Mouse (Mus musculus): ENCODE results near the gene Ctc1. TPM values are rescaled to one million over a fixed set of nuclear protein-coding genes. Genes with fewer than 3 reads are reported as not detected.
"Not testable (repeated sequence)": the region's sequence is repeated elsewhere in the genome, so short reads cannot be mapped to it uniquely, and the experiment has no call there.

Gene Ctc1
- polyA plus RNA-seq, 1 experiment from 2014 or later = 67.0 TPM

DNA sequence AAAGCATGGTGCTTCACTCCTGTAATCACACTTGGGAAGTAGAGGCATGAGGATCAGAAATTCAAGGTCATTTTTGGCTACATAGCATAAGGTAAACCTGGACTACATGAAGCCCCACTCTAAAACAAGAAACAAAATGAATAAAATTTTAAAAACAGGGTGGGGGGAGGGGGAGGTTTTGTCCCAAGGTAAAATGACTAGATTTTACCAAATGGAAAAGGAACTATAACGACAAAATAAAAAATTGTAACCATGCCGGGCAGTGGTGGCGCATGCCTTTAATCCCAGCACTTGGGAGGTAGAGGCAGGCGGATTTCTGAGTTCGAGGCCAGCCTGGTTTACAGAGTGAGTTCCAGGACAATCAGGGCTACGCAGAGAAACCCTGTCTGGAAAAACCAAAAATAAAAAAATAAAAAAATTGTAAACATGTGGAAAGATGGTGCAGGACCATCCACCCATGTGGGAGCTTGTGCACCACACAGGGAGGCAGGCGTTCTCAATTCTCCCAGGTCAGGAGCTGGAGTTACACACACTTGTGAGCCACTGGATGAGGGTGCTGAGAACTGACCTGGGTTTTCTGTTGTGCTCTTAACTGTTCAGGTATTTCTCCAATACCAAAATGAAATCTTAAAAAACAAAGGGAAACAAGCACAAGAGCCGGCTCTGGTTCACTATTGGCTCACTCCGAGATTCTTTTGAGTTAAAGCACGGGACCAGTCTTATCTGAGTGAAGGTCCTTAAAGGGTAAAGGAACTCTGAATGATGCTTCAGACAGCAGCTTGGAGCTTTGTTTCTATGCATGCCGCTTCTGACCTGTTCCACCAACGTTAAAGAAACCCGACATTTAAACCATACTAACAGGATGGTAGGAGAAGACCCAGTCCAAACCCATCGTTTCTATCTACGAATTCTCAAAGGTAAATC, 5.0 kb upstream of the Ctc1 start:
- no peaks in the 10 kb centered on the region for H3K27me3 ChIP-seq (replicated peaks)
- H3K9ac ChIP-seq = no peak overlapping the region
- no peak overlapping the region for H3K4me3 ChIP-seq
- H3K27ac ChIP-seq = no peak overlapping the region
- H3K9me3 ChIP-seq = no peaks in the 10 kb centered on the region
- ATAC-seq (replicated peaks) = no peak
- H3K4me1 ChIP-seq = peaks cover 21% of the 10 kb centered on the region
- 91% methylated on average over 15 of the region's 15 CpGs for WGBS
- H3K36me3 ChIP-seq (replicated peaks) = no peaks in the 10 kb centered on the region
- no peak overlapping the region for H3K4me2 ChIP-seq

DNA sequence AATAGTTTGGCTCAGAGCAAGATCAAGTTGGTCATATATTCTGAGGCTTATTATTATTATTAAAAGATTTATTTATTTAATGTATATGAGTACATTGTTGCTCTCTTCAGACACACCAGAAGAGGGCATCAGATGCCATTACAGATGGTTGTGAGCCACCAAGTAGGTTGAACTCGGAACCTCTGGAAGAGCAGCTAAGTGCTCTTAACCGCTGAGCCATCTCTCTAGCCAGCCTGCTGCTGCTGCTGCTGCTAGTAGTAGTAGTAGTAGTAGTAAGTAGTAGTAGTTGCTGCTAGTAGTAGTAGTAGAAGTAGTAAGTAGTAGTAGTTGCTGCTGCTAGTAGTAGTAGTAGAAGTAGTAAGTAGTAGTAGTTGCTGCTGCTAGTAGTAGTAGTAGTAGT, 4.3 kb upstream of the Ctc1 start:
- H3K9me3 ChIP-seq; H3K9ac ChIP-seq; H3K36me3 ChIP-seq (replicated peaks); H3K27me3 ChIP-seq (replicated peaks); ATAC-seq (replicated peaks): not testable (repeated sequence)
- Histone ChIP-seq H3K4me1 (peaks cover 21% of the 10 kb centered on the region), H3K27ac (peak overlapping the region; percentile 86), H3K4me2 (peak overlapping the region; percentile 90), H3K4me3 (peak overlapping the region; percentile 54)
- whole genome bisulfite sequencing = 83% methylated on average over 2 of the region's 2 CpGs

DNA sequence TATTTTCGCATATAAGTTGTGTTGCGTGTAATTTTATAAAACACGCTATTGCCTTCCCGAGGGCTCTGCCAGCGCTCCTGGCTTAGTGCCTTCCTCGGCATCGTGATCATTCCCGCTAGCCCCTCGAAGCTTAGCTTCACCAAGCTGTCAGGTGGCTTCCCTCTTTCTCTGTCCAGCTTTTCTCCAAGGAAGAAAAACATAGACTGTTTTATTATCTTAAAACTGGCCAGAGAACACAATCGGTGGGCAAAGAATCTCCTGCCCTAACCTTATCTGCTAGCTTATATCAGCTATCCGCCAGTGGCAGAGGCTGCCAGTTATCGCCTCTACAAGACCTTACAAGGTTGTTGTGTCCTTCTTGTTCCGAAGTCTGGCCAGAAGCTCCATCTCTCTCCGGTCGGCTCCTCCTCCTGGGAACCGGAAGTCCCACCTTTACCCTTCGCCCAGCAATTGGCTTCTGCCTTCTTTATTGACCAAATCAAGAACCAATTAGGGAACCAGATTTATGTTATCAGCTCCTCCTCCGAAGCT, 3.6 kb upstream of the Ctc1 start:
- Histone ChIP-seq H3K27me3 (replicated peaks) (no peaks in the 10 kb centered on the region), H3K36me3 (replicated peaks) (no peaks in the 10 kb centered on the region), H3K4me2 (peak overlapping the region; percentile 90), H3K4me3 (peak overlapping the region; percentile 54), H3K9me3 (no peaks in the 10 kb centered on the region), H3K9ac (peak overlapping the region; percentile 38), H3K27ac (peak overlapping the region; percentile 86), H3K4me1 (peaks cover 26% of the 10 kb centered on the region)
- 2% methylated on average over 18 of the region's 18 CpGs for WGBS
- ATAC-seq (replicated peaks) = peak; percentile 73

- H3K36me3 ChIP-seq (replicated peaks) = peaks cover under 1% of the 10 kb centered on the region; the same call in 1 of the 2 replicates
- H3K9ac ChIP-seq = peak overlapping the region; percentile 86
- peak overlapping the region; percentile 93 for H3K27ac ChIP-seq
- 70% methylated on average over 3 of the region's 3 CpGs for WGBS
- H3K4me1 ChIP-seq = peaks cover 22% of the 10 kb centered on the region
- peak overlapping the region; percentile 67 for H3K4me2 ChIP-seq
- peak overlapping the region; percentile 68 for H3K4me3 ChIP-seq
- no peaks in the 10 kb centered on the region for H3K27me3 ChIP-seq (replicated peaks)
- no peaks in the 10 kb centered on the region for H3K9me3 ChIP-seq
- ATAC-seq (replicated peaks) = no peak
Measured at GRCm38 (mm10) chr11:69016755-69017154, 1.0 kb downstream of the Ctc1 start.

GRCm38 (mm10) chr11:69020691-69021090, 5.0 kb downstream of the Ctc1 start:
- H3K4me3 ChIP-seq = no peak overlapping the region

GRCm38 (mm10) chr11:69026562-69026961, 10.9 kb downstream of the Ctc1 start:
- no peaks in the 10 kb centered on the region for H3K4me1 ChIP-seq
- 96% methylated on average over 3 of the region's 3 CpGs for WGBS
- no peak overlapping the region for H3K4me2 ChIP-seq
- no peaks in the 10 kb centered on the region for H3K9me3 ChIP-seq
- ATAC-seq (replicated peaks) = no peak
- peaks cover 73% of the 10 kb centered on the region for H3K36me3 ChIP-seq (replicated peaks)
- H3K27me3 ChIP-seq (replicated peaks) = no peaks in the 10 kb centered on the region
- no peak overlapping the region for H3K27ac ChIP-seq
- H3K9ac ChIP-seq = no peak overlapping the region
- H3K4me3 ChIP-seq = no peak overlapping the region

More at GRCm38 (mm10) chr11:69020691-69021090, 5.0 kb downstream of the Ctc1 start:
- no peak overlapping the region for H3K9ac ChIP-seq
- no peaks in the 10 kb centered on the region for H3K27me3 ChIP-seq (replicated peaks)
- peaks cover 13% of the 10 kb centered on the region for H3K4me1 ChIP-seq
- no peak overlapping the region for H3K27ac ChIP-seq
- H3K9me3 ChIP-seq = no peaks in the 10 kb centered on the region
- no peak overlapping the region for H3K4me2 ChIP-seq
- ATAC-seq (replicated peaks) = no peak
- peaks cover 34% of the 10 kb centered on the region for H3K36me3 ChIP-seq (replicated peaks)

DNA sequence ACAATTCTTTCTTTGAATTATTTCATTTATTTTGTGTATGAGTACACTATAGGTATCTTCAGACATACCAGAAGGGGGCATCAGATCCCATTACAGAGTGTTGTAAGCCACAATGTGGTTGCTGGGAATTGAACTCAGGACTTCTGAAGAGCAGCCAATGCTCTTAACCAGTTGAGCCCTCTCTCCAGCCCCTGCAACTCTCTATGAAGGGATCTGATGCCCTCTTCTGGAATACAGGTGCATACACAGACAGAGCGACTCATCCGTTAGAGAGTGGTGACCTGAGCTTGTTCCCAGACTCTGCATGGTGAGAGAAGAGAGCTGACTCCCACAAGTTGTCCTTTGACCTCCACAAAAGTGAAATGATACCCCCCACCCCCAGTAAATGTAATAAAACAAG, 13.1 kb downstream of the Ctc1 start:
- no peak overlapping the region for H3K4me3 ChIP-seq
- no peaks in the 10 kb centered on the region for H3K4me1 ChIP-seq
- no peaks in the 10 kb centered on the region for H3K9me3 ChIP-seq
- 58% methylated on average over 2 of the region's 2 CpGs for WGBS
- no peak overlapping the region for H3K27ac ChIP-seq
- ATAC-seq (replicated peaks) = no peak
- H3K9ac ChIP-seq = no peak overlapping the region
- H3K36me3 ChIP-seq (replicated peaks) = peaks cover 71% of the 10 kb centered on the region
- no peaks in the 10 kb centered on the region for H3K27me3 ChIP-seq (replicated peaks)
- H3K4me2 ChIP-seq = no peak overlapping the region

DNA sequence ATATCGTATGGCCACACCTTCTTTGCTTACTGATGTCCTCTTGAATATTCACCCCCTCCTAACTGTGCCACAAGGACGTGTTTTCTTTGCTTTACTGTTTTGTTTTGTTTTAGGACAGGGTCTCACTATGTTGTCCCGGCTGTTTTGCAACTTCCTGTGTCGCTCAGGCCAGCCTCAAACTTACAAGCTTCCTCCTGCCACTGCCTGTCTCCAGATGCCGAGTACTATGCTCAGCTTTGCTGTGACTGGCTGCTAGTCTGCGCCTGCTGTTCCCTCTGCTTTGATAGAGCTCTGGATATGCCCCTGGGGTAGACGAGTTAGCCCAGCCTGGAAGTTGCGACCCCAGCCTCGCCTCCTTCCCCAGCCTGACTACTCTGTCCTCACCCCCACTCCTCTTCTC, 17.8 kb downstream of the Ctc1 start:
- no peaks in the 10 kb centered on the region for H3K9me3 ChIP-seq
- WGBS = 87% methylated on average over 9 of the region's 9 CpGs
- no peaks in the 10 kb centered on the region for H3K27me3 ChIP-seq (replicated peaks)
- ATAC-seq (replicated peaks) = no peak
- H3K4me1 ChIP-seq = peaks cover 25% of the 10 kb centered on the region
- H3K27ac ChIP-seq = no peak overlapping the region
- no peak overlapping the region for H3K4me3 ChIP-seq
- peaks cover 40% of the 10 kb centered on the region for H3K36me3 ChIP-seq (replicated peaks)
- no peak overlapping the region for H3K4me2 ChIP-seq
- no peak overlapping the region for H3K9ac ChIP-seq

- Histone ChIP-seq H3K27me3 (replicated peaks) (no peaks in the 10 kb centered on the region), H3K4me2 (no peak overlapping the region), H3K9ac (no peak overlapping the region), H3K4me1 (peaks cover 35% of the 10 kb centered on the region), H3K4me3 (no peak overlapping the region), H3K36me3 (replicated peaks) (peaks cover 36% of the 10 kb centered on the region), H3K27ac (no peak overlapping the region), H3K9me3 (no peaks in the 10 kb centered on the region)
- 93% methylated on average over 3 of the region's 3 CpGs for WGBS
- no peak for ATAC-seq (replicated peaks)
Measured at GRCm38 (mm10) chr11:69034585-69034984, 18.9 kb downstream of the Ctc1 start.

- Histone ChIP-seq H3K36me3 (replicated peaks) (peaks cover 36% of the 10 kb centered on the region), H3K27me3 (replicated peaks) (no peaks in the 10 kb centered on the region), H3K4me1 (peaks cover 35% of the 10 kb centered on the region), H3K9ac (no peak overlapping the region), H3K27ac (peak overlapping the region; percentile 60), H3K9me3 (no peaks in the 10 kb centered on the region), H3K4me2 (peak overlapping the region; percentile 62; the same call in 1 of the 2 replicates), H3K4me3 (no peak overlapping the region)
- no peak for ATAC-seq (replicated peaks)
- 75% methylated on average over 9 of the region's 9 CpGs for WGBS
Measured at GRCm38 (mm10) chr11:69035411-69035810, 19.7 kb downstream of the Ctc1 start.

GRCm38 (mm10) chr11:69035849-69036248, 20.1 kb downstream of the Ctc1 start:
- Histone ChIP-seq H3K4me3 (peak overlapping the region; percentile 71; the same call in 1 of the 2 replicates), H3K27ac (peak overlapping the region; percentile 60), H3K36me3 (replicated peaks) (peaks cover 32% of the 10 kb centered on the region), H3K4me2 (peak overlapping the region; percentile 62), H3K9ac (no peak overlapping the region), H3K9me3 (no peaks in the 10 kb centered on the region), H3K27me3 (replicated peaks) (no peaks in the 10 kb centered on the region), H3K4me1 (peaks cover 35% of the 10 kb centered on the region)
- peak; percentile 21; the same call in 1 of the 2 replicates for ATAC-seq (replicated peaks)
- 4% methylated on average over 8 of the region's 8 CpGs for WGBS

DNA sequence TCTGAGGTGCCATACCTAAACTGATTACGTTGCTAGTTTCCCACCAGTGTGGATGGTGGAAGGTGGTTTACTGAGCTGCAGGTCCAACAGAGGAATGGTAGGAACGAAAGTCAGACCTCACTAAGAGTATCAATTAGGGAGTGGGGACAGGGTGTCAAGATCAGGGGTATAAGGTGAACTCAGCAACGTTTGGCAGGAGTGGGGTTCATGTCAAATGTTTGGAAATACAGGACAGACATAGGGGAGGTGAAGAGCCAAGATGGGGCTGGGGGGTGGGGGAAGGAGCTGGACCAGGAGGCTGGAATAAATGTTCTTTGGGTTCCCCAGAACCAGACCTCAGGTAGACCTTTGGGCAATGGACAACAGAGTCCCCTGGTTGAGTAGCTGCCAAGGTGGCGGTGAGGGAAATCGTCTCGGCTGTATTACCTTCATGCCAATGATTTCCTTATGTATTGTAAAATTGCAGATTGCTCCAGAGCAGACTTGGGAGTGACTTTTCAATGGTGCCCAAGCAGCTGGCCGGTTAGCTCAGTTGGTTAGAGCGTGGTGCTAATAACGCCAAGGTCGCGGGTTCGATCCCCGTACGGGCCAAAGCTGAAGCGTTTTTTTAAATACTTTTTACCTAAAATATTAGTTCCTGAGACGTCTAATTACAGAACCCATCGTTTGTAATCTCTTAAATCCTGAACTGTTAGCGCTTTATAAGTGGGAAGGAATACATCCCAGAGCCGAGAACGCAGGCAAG, 20.9 kb downstream of the Ctc1 start:
- Histone ChIP-seq H3K4me3 (peak overlapping the region; percentile 71), H3K4me2 (peak overlapping the region; percentile 62), H3K9ac (peak overlapping the region; percentile 80), H3K4me1 (peaks cover 35% of the 10 kb centered on the region), H3K27me3 (replicated peaks) (no peaks in the 10 kb centered on the region), H3K9me3 (no peaks in the 10 kb centered on the region), H3K36me3 (replicated peaks) (peaks cover 24% of the 10 kb centered on the region), H3K27ac (peak overlapping the region; percentile 88)
- WGBS = 8% methylated on average over 20 of the region's 20 CpGs
- ATAC-seq (replicated peaks) = peak; percentile 19; the same call in 1 of the 2 replicates
